Mouse (Mus musculus) heart, adult 2 months (tissue): ENCODE results near the gene Stk39.

Experiments used
- CTCF ChIP-seq: fragments of 200-600 bp; IDR thresholded peaks from 2 replicates; pipeline ENCODE4 v1.8.1; 2022; ENCODE audit warnings: antibody characterized with exemption, mild to moderate bottlenecking, moderate library complexity
- EP300 ChIP-seq: fragments of 200-500 bp; IDR thresholded peaks from 2 replicates; pipeline ENCODE4 v1.6.1; 2011; ENCODE audit warnings: low read depth, low read length, control low read depth; ENCODE audit not compliant: insufficient read depth
- POLR2A ChIP-seq: fragments of 200-500 bp; IDR thresholded peaks from 2 replicates; pipeline ENCODE4 v1.6.1; 2011; ENCODE audit warnings: mild to moderate bottlenecking, low read depth, low read length, control low read depth; ENCODE audit not compliant: insufficient read depth

DNA sequence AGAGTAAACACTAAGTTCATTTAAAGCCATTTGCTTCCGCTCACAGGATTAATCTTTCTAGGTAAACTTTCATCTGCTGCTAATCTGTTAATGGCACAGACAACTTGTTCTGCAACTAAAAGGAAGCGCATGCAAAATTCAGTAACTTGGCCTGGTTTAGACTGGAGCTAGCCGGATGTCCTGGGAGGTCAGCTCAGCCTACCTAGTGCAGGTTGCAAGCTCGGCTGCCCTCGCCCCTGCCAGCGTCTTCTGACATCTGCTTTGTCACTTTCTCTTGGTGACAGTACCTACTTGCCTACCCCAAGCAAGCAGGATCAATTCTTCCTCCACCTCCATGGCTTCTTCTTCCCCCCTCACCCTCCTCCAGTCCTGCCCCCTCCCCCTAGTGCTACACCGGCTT is 106.6 kb downstream of the Stk39 start:
- TF ChIP-seq POLR2A (no peak), CTCF (no peak), EP300 (no peak)
